Mouse (Mus musculus): ENCODE data around the gene Nacc2.

The Nacc2 gene

GRCm38 (mm10) chr2:26055747-26056102, 67.3 kb downstream of the Nacc2 start:
- peak; percentile 44 for DNase-seq (ENCODE audit: low read depth)

DNA sequence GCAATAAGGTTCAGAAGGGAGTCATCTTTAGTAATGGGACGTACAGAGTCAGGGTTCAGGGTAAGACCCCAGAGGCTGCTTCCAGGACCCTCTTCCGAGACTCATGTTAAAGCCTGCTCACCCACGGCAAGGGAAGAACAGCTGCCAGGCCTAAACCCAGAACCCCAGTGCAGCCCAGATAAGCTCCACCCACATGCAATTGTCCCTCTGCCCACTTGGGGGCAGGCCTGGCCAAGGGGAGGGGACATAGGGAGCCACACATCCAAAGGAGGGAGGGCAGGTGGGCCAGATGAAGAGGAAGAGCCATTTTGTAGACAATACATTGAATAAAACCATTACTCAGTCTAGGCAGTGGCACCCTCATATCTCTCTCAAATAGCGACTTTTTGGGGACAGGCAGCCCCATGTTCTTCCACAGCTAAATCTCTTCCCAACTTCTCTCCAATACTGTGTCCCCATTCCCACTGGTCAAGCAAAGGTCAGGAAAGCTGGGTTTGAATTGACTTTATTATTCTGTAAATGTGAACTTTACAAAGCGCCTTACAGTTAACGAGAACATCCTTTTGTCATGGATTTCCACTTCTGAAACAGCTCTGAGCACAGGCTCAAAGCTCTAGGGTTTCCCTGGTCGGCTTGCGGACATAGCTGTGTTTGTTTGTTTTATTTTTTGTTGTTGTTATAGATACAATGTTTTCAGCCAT, 67.8 kb downstream of the Nacc2 start:
- peak; percentile 89 for DNase-seq (ENCODE audit: low read depth)

DNA sequence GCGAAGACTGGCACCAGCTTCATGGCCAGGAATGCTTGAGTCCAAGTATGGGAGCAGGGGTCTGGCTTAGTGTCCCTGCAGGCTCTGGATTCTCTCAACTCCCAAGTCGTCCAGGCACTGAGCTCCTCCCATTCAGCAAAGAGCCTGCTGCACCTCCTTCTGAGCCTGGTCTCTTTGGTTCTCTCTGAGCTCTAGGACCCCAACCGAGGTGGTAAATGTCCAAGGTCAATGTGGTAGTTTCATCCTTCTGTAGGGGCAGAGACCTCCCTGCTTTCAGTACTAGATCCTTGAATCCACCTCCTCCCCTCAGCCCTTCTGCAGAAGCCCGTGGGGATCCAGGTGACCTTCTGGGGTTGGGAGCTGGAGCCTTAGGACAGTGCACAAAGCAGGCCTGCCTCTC, 70.2 kb downstream of the Nacc2 start:
- no peak for DNase-seq (ENCODE audit: low read depth)

GRCm38 (mm10) chr2:26048816-26049215, 74.2 kb downstream of the Nacc2 start:
- no peak for DNase-seq (ENCODE audit: low read depth)

DNA sequence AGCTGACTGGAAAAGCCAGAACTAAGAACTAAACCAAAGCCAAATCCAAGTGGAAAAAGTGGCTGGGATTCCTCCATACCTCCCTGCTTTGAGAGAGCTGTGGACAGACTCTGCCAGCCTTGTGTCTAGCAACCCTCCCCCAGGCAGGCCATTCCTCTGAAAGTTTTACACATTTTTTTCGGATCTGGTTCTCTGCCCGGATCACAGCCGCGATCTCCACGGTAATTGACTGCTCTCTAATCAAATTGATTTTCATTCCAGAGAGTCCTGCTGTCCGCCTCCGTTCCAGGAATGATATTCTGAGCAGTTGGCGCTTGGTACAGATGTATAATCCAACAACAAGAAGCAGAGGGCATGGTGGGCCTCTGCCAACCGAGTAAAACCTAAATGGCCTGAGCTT, 78.8 kb downstream of the Nacc2 start:
- DNase-seq (ENCODE audit: low read depth), result no peak

DNA sequence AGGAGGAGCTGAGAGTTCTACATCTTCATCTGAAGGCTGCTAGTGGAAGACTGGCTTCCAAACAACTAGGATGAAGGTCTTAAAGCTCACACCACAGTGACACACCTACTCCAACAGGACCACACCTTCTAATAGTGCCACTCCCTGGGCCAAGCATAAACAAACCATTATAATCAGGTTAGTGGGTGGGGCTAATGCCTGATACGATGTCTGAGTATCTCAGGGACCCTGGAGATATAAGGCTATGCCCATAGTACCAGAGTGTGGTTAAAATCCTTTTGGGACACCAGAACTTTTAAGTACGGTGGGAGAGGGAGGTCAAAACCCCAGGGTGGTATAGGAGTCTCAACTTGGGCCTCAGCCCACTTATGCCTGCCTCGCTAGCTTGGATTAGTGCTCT, 80.4 kb downstream of the Nacc2 start:
- DNase-seq (ENCODE audit: low read depth), result no peak

DNA sequence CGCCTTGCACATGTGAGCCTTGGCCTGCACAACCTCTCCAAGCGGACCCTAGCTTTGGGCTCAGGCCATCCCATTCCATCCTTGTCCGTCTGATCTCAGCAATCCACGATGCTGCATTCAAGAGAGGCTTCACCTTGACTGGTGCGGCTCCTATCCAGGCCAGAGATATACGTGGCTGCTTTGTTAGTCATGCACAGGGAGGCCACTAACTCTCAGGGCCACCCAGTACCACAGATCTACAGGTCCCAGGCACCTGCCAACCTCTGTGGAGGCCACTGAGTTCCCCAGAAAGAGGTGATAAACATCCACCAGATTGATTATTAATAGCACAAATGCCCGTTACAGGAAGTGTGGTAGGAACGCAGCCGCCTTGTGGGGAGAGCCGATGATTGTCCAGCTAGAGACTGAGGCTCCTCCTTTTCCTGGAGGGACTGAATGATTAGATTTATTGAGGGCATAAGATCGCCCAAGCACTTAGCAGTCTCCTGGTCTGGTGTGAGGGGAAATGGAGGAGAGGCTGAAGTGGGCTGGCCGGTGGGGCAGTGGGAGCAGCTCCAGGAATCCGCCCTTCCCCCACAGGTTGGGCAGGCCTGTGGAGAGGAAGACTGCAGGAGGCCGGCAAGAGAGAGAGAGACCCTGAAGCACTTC, 81.7 kb downstream of the Nacc2 start:
- DNase-seq (ENCODE audit: low read depth), result no peak

- no peak for DNase-seq (ENCODE audit: low read depth)
Observed at GRCm38 (mm10) chr2:26039951-26040350, 83.1 kb downstream of the Nacc2 start.

- no peak for DNase-seq (ENCODE audit: low read depth)
Observed at GRCm38 (mm10) chr2:26037386-26037785, 85.6 kb downstream of the Nacc2 start.

DNA sequence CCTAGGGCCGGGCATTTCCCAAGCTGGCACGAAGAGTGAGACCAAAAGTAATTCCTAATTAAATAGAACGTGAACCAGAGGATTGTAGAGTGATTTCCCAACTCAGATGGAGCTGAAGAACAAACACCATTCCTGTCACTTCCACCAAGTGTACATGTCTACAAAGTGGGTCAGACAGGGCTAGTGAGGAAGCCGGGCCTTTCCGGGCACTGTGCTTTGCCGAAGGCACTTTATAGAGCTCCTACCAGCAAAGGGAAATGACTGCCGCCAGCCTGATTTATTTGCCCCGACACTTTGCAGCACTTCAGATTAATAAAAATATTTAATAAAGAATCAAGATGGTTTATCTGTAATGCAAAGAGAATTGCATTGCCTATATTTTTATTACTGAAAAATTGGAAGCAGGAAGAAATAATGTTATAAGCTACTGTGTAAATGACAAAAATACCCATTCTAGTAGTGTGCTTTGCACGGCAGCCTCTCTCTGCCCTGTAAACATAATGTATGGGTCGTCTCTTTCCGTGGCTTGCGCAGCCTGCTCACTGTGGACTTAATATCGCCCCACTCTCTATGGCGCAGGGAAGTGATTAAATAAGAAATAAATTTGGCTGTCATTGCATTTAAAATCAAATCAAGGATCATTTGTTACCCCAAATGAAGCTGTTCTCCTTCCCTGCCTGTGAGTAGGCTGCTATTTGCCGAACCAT, 88.5 kb downstream of the Nacc2 start:
- DNase-seq (ENCODE audit: low read depth), result no peak

- DNase-seq (ENCODE audit: low read depth), result peak; percentile 24
Observed at GRCm38 (mm10) chr2:26030288-26030687, 92.7 kb downstream of the Nacc2 start.

- DNase-seq (ENCODE audit: low read depth), result peak; percentile 72
Observed at GRCm38 (mm10) chr2:26024138-26025075, 98.6 kb downstream of the Nacc2 start.

GRCm38 (mm10) chr2:26022626-26023025, 100.4 kb downstream of the Nacc2 start:
- DNase-seq (ENCODE audit: low read depth), result no peak

GRCm38 (mm10) chr2:26022258-26022565, 100.8 kb downstream of the Nacc2 start:
- DNase-seq (ENCODE audit: low read depth), result no peak

DNA sequence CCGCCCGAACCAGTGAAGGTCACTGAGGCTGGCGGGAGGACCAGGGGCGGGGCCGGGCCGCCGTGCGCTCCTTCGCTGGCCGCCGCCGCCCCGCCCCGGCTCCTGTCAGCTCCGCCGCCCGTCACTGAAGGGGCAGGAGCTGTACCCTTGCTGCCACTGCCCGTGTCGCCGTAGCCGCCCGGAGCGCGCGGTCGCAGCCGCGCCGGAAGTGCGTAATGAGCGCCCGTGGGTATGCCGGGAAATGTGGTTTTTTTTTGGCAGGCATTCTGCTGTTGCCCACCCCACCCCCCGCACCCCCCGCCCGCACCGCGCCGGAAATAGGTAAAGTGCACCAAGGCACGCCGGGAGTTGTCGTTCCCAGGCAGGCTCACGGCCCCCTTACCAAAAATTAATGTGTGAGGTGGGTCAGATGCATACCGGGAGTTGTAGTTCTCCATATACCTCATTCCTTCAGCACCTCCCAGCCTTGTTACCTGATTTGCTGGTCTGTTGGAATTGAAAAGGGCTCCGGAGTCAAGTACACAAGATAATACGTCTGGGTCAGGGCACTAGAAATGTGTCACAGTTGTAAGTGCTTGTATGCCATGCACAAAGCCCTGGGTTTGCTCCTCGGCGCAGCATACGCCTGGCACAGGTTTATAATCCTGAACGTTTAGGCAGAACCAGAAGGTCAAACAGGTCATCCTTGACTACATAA, 101.3 kb downstream of the Nacc2 start, which contains the start of gene Ubac1:
Gene Ubac1 (minus strand): TSS at position 187 of the 697 bp plus-strand sequence.
- peak; percentile 93 for DNase-seq (ENCODE audit: low read depth)

GRCm38 (mm10) chr2:26020714-26021560, 102.1 kb downstream of the Nacc2 start:
- DNase-seq (ENCODE audit: low read depth), result no peak

DNA sequence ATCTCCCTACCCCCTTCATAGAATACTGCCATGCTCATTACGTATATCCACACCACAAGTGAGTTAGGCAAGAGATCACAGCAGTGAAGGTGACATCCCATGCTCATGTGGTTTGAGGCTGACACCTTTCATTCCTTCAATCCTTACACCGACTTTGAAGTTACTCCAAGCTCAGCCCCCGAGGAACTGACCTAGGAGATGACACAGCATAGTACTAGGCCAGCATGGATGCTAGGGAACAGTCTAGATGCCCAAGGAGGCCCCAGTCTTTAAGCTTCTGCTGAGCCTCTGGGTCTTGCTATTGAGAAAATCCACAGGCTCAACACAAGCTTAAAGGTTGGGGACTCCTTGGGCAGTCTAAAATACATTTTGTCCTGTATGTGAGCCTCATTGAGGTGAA, 103.1 kb downstream of the Nacc2 start:
- no peak for DNase-seq (ENCODE audit: low read depth)

- no peak for DNase-seq (ENCODE audit: low read depth)
Observed at GRCm38 (mm10) chr2:26017326-26017725, 105.7 kb downstream of the Nacc2 start.

DNA sequence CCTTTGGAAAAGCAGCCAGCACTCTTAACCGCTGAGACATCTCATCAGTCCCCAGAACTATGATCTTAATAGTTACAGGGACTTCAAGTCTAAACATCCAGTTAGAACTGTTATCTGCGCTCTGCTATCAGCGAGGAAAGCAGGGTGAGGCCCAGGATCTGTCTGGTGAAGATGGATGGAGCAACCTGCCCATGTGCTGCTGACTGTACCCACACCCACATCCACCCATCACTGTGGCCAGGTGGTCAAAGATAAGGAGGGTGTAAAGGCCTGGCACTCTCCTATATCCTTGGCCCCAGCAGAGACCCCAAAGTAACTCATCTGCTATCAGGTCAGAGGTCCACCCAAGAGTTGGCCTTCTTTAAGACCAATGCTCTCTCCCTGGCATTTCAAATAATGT, 109.3 kb downstream of the Nacc2 start:
- no peak for DNase-seq (ENCODE audit: low read depth)

GRCm38 (mm10) chr2:26011420-26011819, 111.6 kb downstream of the Nacc2 start:
- DNase-seq (ENCODE audit: low read depth), result no peak
